Mouse (Mus musculus): ENCODE data around the gene Peli2. TPM values are rescaled to one million over a fixed set of nuclear protein-coding genes. Genes with fewer than 3 reads are reported as not detected.

Gene Peli2
- total RNA-seq, 2 experiments from 2014 or later: 14.0 to 17.0 TPM

DNA sequence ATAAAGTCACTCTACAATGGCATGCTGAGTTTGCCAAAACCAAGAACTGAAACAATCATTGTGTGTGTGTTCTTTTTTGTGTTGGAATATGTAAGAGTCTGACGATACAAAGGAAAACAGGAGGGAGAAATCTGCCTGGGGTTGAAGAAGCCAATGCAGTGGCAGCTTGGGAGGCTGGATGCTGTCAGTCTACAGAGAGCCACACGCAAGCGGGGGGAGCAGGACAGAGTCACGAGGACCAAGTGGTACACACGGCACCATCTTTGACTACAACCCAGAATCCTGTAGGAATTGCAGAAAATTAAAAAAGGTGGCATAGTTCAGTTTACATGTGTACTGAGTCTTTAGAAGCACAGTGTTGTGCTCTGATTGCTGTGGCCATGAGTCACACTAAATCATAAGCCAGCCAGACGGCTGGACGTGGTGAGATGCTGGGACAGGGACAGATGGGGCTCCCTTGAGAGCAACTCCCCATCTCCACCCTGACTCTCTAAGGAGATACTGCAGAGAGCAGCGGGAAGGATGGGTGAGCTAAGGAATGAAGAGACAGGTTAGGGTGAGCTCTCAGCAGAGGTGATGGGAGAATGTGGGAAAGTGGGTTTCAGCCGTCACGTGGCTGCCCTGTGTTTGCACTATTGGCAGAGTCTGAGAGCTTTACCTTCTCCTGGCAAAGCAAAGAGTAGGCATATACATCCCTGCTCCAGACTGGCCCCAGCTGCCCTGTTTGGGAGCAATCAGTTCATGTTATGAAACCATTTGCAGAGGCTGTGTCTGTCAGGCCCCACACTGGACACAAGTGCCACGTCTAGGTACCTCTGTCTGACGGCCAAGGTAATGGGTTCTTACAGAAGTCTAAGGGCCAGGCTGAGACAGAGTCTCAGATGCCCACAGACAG, 87.4 kb downstream of the Peli2 start:
- no peak for DNase-seq
- intact Hi-C loops (cut with DNase I): no loop called here

DNA sequence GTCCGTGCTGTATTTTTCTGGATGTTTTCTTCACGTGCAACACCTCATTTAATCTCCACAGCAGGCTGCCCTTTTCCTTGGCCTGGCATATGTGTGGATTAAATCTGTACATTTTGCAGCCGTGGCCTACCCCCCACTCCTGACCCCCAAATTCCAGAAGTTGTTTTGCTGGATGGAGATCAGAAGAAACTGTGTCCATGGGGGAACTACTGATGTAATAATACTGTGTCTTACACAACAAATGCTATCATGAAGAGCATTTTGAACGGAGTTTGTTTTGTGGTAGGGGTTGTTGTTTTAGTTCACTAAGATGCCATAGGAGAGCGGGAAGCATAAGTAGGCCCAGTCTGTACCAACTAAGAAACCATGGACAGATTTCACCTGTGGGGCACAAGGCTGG, 88.8 kb downstream of the Peli2 start:
- no peak for DNase-seq
- intact Hi-C loops (cut with DNase I): no loop called here

DNA sequence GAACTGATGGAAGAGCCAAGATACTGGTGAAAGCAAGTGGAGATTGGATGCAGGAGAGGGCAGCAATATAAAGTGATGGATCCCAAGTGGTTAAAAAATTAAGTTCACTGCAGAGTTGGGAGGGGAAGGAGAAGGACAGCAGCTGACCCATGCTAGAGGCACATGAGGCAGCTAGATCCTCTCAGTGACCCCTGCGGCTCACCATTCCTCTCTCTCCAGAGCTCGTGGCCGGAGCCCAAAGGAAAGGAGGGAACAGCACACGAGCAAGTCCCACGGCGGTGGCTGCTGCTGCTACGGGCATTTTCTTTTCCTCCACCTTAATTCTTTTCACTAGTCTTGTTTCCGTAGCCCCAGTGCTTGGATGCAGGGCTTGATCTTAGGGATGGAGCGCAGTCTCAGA, 89.5 kb downstream of the Peli2 start:
- intact Hi-C loops (cut with DNase I): no loop called here
- no peak for DNase-seq

DNA sequence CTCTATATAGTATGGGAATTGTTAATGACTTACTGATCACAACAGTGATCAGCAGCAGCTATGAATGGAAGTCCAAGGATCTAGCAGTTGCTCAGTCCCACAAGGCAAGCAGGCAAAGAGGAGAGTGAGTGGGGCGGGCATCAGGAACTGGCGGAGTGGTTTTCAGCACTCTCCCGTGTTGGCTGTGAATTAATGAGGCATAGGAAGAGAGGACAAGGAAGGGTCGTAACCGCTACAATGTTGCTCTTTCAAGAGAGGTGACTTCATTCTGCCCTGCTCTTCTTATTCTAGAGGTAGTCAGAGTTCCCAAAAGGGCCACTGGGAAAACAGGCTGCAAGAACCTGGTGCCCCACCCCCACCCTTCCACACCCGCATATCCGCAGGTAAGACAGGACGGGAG, 90.9 kb downstream of the Peli2 start:
- intact Hi-C loops (cut with DNase I): no loop called here
- no peak for DNase-seq

DNA sequence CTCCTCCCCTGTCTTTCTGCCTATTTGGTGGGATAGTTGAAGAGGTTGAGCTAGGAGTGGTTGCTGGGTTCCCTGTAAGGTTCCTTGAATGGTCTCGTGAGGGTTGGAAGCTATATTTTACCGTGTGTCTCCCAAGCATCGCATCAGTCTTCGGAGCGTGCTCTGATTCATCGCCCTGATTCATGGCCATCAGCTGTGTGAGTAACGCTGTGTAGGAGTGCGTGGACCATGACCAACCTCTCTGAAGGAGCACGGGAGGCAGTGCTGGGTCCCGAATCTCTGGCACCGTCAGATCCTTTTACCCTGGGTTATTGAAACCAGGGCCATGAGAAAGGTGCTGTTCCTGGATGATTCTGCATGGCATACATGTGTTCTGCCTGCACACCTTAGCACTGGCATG, 92.2 kb downstream of the Peli2 start:
- DNase-seq: no peak
- intact Hi-C loops (cut with DNase I): no loop called here

DNA sequence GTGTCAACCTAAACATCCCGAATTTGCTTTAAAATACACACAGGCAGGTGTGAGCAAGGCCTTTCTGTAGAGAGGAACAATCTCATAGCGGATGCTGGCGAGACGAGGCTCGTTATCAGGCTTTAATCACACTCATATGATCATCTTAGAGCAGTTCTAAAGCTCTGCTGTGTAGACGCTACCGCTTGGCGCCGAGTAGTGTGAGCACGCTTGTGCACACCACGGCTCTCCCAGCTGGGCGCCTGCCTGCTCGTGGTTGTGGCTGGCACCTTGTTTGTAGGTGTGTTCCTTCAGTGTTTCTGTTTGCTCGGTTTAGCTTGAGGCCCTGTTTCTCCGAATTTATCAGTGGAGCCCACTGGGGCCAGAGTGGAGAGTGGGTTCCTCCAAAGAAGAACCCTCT, 93.0 kb downstream of the Peli2 start:
- no peak for DNase-seq
- intact Hi-C loops (cut with DNase I): no loop called here

DNA sequence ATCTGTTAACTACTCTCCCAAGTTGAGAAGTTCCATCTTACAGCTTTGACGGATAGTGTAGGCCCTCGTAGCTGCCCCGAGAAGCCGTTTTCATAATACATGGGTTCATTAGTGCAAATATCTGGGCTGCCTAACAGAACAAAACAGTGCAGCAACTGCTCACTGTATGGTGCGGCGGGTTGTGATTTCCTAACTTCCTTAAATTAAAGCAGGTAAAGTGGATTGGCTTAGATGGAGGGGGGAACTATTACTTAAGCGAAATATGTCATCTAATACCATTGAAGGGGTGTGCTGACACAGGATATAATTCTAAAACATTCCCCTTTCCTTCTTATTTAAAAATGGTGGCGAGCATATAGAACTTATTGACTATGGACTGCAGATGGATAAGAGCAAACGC, 101.4 kb downstream of the Peli2 start:
- intact Hi-C loops (cut with DNase I): no loop called here
- no peak for DNase-seq

DNA sequence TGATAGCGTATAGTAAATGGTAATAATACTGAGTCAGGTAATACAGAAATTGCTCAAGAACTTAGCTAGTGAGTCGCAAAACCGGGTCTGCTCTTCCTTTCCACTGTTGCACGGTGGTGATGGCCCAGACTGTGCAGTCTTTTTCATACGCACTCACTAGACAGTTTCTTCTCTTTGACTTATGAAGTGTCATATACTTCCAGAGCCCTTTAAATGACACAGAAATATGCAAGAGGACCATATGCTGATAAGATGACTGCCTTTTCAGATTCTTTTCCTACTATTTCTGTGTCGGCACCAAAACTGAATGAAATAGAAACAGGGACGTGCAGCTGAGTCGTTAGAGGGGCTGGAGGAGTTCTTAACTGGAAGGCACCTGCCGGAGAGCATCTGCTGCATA, 102.1 kb downstream of the Peli2 start:
- intact Hi-C loops (cut with DNase I): no loop called here
- no peak for DNase-seq

DNA sequence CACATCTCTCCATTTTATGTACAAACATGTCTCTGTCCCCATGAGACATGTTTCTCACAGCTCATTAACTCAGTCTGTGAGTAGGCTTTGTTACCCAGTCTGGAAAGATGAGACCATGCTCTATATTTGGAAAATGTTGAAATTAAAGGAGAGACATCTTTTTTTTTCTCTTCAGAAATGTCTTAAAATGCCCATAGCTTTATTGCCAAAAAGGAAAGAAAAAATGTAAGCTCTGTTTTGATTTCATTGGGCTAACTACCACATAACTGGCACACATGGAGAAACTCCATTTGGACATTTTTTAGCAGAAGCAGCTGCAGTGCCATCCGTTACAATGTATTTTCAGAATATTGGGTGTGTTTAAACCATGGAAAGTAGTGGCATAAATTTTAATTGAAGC, 103.6 kb downstream of the Peli2 start:
- intact Hi-C loops (cut with DNase I): no loop called here
- DNase-seq: no peak

DNA sequence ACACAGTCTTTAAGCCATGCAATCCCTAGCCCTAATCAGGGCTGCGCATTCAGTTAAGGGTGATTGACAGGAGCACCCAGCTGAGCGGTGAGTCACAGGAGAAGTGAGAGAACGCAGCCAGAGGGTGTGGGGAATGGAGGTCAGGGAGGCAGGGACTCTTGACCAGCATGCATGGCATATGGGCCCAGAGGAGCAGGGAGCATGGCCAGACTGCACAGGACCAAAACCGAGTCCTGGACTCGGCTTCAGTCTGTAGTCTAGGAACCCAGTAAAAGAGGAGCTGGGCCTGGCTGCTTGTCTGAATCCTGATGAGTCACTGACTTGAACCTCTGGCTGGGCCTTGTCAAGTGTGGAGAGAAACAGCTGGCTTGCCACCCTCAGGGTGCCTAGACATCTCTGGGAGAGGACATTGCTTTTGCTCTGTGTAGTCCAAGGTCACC, 104.3 kb downstream of the Peli2 start:
- intact Hi-C loops (cut with DNase I): no loop called here

DNA sequence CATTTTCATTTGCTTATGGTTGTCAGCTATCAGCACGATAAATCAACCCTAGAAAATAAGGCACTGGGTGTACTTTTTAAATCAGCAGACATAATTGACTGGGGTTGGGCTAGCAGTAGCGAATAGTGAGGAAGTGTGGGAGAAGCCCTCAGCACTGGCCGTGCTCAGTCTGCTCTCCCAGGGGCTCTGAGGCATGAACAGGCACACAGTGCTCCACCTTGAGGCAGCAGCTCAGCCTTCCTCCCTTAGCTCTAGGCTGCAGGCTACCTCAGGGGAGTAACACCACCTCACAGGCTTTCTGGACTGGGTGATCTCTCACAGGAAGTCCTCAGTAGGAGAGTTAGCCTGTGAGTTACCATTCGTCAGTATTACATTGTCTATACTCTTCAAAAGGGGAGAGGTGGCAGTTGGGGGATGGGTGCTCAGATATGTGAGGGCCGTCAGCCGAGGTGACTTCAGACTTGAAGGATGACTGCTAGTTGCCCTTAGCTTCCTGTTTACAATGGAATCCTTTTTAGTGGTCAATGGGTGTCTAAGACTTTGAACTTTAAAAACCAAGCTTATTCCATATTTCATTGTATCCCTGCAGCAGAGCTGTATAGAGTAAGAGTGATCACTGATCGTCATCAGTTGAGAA, 105.3 kb downstream of the Peli2 start:
- no peak for DNase-seq
- intact Hi-C loops (cut with DNase I): no loop called here

More for the DNA sequence above, 104.3 kb downstream of the Peli2 start:
- no peak for DNase-seq

DNA sequence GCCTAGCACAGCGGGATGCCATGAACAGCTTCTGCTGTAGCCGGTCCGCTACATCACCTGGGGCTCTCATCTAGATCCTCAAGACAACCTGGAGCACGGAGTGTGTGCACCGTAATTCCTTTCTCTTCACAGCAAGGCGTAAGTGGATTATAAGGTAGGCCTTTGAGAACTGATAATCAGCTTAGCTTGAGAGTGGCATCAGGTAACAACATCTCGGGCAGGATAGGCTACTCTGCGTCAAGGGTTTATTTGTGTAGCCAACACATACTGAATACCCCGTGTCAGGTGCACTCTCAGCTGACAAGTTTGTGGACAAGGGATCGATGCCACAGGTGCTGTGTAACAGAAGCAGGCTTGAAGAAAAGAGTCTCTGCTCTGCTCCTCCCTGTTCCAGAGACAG, 106.1 kb downstream of the Peli2 start:
- intact Hi-C loops (cut with DNase I): no loop called here
- DNase-seq: no peak

DNA sequence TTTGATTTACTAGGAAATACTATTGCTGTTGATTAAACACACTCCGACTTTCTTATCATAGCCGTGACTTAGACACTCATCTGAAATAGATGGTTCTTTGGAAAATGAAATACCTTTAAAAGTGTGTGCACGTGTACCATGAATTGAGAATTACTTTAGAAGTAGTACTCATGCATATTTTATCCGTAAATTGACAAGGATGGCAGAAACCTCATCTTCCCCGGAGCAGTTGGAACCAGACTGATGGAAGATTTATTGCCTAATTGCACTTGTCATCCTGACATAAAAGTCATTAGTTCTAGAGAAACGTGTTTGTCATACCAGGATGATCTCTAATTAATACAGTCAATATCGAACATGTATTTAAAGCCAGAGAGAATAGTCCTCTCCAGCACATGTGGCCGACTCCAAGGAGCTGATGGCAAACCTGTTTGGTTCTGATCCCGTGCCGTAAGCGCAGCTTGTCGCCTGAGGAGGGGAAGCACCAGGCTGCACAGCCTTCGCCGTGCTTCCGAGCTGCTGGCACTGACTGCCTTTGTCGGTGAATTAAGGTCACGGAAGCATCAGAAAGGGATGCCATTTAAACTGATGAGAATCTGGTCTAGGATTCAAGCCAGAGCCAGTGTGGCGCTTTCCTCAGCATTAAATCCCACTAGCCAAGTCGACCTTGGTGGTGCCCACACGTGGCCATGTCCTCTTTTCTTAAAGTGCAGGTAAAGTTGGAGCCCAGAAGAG, 114.3 kb downstream of the Peli2 start:
- no peak for DNase-seq
- intact Hi-C loops (cut with DNase I): no loop called here

DNA sequence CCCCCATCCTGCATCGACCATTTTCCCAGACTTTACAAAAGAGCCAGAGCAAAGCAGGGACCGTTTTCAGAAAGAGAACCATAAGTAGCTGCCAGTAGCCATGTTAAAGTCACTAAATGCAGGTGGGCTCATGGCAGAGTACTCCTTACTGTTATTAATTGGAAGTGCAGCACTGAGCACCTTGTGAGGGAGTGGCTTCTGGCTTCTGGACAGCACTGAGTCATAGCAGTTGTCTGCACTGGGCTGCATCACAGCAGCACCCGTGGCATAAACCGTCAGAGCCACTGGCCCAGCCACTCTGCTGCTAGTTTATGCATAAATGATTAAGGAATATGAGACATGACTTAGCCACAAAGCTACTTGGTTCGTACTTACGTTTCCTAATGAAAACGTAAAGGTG, 120.7 kb downstream of the Peli2 start:
- intact Hi-C loops (cut with DNase I): no loop called here
- no peak for DNase-seq

DNA sequence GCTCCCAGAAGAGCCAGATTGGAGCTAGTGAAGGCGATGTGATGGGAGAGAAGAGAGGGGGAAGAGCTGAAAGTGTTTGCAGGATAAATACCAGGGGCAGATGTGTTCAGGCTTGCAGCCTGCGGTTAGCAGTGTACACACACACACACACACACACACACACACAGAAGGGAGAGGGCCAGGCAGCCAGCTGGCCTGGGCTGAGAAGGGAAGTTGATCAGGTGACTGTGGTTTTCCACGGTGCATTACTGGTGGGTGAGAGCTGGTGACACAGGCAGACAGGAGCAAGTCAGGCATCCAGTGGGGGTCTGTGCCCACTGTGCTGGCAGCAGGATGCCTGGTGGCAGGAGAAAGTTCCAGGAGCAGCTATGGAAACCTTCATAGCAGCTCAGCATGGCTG, 125.6 kb downstream of the Peli2 start:
- intact Hi-C loops (cut with DNase I): no loop called here
- no peak for DNase-seq

DNA sequence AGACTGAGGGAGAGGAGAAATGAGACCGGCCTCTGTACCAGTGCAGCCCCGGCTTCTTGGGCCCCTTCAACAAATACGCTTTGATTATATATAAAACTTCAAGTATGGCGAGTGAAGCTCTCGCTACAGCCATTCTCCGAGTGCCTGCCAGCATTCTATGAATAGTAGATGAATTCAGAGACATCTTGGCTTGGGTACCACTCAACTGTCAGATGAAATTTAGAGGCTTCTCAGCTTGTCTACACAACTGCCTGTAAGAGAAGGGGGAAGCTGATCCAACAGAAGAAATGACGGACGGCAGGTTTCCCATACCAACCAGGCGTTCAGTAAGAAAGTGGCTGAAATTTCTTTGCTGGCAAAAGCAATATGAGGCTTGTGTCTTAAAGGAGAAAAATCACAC, 126.3 kb downstream of the Peli2 start:
- intact Hi-C loops (cut with DNase I): no loop called here
- DNase-seq: no peak

DNA sequence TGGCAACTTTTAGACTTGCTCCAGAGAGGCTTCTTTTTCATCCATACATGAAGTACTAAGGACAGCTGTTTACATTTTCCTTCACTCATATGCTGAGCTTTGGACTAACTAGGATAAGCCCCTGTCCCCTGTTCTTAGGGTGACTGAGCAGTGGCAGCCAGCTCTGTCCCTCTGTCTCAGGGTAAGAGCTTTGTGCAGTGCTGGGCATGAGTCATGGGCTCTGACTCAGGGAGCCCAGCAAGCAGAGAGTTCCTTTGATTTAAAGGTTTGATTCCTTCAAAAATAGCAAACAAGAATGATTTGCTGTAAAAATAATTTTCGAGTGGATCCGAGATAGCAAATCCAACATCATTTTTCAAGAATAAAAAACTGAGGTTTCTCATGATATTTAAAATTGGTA, 128.8 kb downstream of the Peli2 start:
- intact Hi-C loops (cut with DNase I): no loop called here
- DNase-seq: no peak

DNA sequence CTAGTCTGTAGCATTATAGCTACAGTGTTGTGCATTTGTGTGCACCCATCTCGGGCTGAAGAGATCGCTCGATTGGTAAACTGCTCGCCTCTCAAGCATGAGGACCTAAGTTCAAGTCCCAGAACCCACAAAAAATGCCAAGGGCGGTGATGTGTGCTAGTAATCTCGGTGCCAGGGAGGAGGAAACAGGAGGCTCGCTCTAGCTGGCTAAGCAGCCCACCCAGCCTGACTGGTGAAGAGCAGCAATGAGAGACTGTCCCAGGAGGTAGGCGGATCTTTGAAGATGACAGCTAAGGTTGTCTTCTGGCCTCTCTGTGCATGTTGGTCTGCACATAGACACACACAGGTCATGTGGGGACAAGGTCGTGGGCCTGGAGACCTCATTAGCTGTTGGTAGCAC, 129.3 kb downstream of the Peli2 start:
- intact Hi-C loops (cut with DNase I): no loop called here
- no peak for DNase-seq

DNA sequence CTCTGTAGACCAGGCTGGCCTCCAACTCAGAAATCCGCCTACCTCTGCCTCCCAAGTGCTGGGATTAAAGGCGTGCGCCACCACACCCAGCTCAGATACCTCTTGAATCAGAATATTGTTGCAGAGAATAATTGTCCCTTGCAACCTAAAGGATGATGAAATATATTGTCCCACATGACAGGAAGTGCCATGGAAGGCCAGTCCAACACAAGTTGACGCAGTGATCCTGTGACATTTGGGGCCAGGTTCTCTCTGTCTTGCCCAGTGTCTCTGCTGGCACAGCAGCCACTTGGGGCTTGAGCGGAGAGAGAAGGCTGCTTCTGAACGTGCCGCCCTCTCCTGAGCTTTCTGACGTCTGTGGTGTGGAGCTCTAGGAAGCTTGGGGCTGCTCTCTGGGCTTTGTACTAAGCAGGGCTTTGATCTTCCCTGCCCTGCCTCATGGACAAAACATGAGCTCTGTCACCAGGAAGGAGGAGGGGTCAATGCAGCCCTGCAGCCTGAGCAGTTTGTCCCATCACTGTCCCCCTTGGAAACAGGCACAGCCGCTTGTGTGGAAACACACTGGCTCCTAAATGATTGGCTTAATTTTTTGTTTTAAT, 130.9 kb downstream of the Peli2 start:
- no peak for DNase-seq
- intact Hi-C loops (cut with DNase I): no loop called here

DNA sequence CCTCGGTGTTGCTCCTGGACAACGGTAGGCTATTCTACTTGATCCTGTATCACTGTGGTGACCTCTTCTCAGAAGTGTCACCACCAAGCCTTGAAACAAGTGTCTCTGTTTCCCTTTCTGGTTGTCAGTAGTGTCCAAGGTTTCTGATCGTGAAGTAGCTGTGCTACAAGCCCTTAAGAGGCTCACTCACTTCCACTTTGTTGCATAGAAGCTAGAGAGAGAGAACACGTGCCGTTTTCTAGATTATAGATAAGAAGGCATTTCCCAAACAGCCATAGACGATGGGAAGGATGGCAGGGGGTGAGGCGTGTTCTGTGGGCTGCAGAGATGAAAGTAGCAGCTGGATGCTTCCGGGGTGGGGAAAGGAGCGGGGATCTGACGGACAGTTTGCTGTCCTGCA, 132.6 kb downstream of the Peli2 start:
- DNase-seq: no peak
- intact Hi-C loops (cut with DNase I): no loop called here

DNA sequence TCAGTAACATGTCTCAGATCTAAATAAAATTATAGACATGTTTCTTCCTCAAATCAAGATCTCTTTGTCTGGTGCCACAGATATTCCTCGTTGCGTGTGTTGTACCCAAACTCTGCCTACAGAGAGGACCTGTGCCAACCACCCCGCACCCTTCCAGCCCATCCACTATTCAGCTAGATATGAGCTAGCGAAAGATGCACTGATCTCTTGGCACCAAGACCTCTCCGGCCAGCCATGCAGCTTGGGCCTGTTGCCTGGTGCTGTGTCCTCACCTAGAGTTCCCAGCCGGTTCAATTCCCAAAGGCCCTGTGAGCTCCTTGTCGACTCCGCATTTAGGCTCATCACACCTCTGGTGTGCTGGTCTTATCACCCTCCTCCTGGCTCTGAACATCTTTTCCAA, 134.1 kb downstream of the Peli2 start:
- no peak for DNase-seq
- intact Hi-C loops (cut with DNase I): no loop called here

Measured in gastrocnemius, postnatal 36 days (tissue).